Mouse (Mus musculus) stomach, postnatal 0 days (tissue): Measurements from ENCODE around the gene 1110017D15Rik.

ENCODE experiments used
- CTCF ChIP-seq: IDR thresholded peaks from 2 replicates; pipeline ENCODE4 v1.5.1; 2016; ENCODE audit warnings: antibody characterized with exemption, low read depth, mild to moderate bottlenecking, moderate library complexity
- EP300 ChIP-seq: optimal IDR thresholded peaks from 2 replicates; pipeline ENCODE3; 2016; ENCODE audit warnings: antibody characterized with exemption

GRCm38 (mm10) chr4:41499619-41500018 lies 17.5 kb downstream of the 1110017D15Rik start:
- TF ChIP-seq CTCF, result no peak
- no peak for TF ChIP-seq EP300
